Mouse (Mus musculus): Measurements from ENCODE around the gene Klhdc8b.

Klhdc8b gene

DNA sequence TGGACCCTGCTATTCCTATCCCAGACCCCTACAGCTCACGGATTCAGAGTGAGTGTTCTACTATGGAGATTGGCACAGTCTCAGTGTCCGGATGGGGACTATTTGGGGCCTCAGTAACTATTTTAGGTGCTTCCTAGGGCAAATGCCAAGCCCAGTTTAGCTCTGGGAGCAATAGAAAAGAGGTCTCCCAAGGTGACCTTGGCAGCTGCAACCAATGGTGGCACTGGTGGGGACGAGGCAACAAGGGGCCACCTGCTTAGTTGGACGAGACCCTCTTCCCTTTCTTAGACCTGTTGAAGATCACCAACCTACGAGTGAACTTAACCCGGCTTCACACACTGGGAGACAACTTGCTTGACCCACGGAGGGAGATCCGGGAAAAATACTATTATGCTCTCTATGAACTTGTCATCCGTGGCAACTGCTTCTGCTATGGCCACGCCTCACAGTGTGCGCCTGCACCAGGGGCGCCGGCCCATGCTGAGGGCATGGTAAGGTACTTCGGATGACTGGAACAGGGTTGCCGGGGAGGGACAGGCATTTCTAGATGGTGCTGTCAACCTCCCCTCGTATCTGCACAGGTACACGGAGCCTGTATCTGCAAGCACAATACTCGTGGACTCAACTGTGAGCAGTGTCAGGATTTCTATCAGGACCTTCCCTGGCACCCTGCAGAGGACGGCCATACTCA is 20.3 kb upstream of the Klhdc8b start:
- 91% methylated on average over 19 of the region's 19 CpGs for WGBS

GRCm38 (mm10) chr9:108480813-108481519 is 19.6 kb upstream of the Klhdc8b start:
- 92% methylated on average over 28 of the region's 28 CpGs for WGBS

DNA sequence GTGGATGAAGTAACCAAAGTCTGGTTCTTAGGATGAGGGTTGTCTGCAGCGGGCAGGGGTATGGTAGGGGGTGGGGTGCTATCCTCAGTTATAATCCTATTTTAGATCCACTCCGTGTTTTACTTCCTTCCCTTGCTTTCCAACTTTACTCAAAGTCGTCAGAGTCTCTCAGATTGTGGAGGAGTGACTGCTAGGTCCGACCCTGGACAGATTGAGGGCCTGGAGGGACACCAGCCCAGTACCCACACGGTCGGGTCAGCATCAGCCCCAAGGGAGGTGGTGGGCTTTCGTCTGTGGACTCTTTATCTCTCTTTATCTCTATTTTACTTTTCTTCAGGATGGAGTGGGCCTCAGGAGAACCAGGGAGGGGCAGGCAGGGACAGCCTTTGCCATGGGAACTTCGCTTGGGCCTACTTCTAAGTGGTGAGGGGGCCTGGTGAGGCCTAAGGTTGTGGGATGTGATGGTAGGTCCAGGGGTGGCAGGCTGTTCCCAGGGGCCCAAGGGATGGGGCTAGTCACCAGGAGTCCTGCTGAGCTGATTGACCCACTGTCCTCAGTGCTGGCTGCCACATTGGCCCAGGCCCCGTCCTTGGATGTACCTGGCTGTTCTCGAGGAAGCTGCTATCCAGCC is 18.5 kb upstream of the Klhdc8b start, which contains the start of gene Lamb2:
TSS of gene Lamb2 (plus strand) at position 16 of the 631 bp plus-strand sequence.
- 24% methylated on average over 10 of the region's 10 CpGs for WGBS

DNA sequence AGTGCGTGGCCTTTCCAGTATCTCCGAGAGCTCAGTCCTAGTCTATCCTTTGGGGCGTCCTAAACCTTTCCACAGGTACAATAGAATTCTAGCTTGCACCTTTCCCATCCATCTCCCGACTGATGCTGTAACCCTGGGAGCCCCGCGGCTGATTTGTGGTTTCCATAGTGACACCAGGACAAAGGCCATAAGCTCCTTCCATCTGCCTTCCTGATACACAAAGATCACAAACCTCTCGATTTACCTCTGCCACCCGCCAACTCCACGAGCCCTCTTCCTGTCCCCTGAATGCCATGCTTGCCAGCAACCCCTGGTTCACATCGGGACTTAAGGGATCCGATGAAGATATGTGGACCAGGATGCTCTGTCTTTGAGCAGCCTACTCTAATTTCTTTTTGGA is 17.9 kb upstream of the Klhdc8b start:
- 31% methylated on average over 11 of the region's 11 CpGs for WGBS

DNA sequence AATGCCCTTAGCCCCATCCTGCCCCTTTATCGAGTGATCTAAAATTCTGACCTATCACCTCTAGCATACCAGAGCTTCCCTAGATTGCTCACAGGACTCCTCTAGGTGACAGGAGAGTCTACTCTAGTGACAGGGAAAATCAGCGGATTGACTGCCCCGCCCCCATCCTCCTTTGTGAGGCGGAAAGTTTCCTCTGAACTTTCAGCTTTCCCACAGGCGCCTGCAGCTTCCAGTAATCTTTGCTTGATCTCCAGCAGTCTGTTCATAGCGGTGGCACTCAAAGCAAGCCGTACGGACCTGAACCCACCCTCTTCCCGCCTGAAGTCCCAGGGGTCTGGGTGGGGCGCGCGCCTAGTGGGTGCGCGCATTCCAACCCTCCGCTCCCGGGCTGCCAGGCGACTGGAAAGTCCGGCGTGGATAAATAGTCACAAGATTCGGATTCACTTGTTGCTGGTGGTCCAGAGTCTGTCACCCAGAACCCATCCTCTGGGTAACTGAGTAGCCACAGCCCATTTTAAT is 17.3 kb upstream of the Klhdc8b start:
- 3% methylated on average over 20 of the region's 20 CpGs for WGBS

GRCm38 (mm10) chr9:108474528-108474927 is 13.1 kb upstream of the Klhdc8b start:
- WGBS: 54% methylated on average over 1 of the region's 1 CpGs

GRCm38 (mm10) chr9:108469845-108470244 is 8.5 kb upstream of the Klhdc8b start:
- WGBS: 89% methylated on average over 4 of the region's 4 CpGs

DNA sequence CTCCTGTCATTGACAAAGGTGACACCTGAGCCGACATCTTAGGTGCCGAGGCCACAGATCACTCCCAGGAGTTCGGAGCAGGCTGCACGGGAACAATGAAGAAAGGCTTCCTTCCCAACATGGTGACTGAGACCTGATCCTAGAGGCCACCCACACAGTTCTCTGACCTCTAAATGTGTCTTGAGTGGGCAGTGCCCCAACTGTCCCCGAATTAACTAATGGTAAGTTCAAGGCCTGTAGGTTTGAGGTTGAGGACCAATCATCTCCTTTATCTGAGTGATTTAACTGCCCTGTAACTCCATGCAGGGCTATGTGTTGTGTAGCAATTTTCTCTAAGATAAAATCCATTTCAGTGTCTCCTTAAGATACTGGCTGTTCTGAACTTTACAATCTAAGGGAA is 8.0 kb upstream of the Klhdc8b start:
- WGBS: 85% methylated on average over 5 of the region's 5 CpGs

DNA sequence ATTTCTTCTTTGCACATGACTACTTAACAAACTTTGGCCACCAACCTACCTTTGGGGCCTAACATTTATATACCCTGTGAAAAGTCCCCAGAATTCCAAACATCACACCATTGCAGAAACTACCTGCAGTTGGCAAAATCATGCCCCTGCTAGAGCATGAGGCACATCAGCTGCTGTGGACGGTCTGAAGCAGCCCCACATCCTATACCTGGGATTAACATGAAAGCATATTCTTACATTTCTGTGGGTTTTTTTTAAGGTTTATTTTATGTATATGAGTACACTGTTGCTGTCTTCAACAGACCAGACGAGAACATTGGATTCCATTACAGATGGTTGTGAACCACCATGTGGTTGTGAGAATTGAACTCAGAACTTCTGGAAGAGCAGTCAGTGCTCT is 4.8 kb upstream of the Klhdc8b start:
- WGBS: 95% methylated on average over 2 of the region's 2 CpGs

- 96% methylated on average over 9 of the region's 9 CpGs for WGBS
Measured at GRCm38 (mm10) chr9:108463713-108464112, 2.3 kb upstream of the Klhdc8b start.

DNA sequence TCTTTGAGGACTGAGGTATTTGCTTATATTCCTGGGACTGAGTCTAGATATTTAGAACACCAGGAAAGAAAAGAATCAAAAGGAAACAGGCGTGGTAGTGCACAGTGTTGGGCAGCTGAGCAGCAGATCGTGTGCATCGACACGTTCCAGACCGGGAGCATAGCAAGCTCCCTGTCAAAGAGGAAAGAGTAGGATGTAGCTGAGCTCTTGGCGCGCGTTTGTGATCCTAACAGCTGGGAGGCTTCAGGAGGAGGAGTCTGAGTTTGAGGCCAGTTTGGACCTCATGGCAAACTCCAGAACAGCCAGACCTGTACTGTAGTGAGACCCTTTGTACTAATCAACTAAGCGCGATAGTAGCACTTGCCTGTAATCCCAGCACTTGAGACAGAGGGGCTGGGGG is 811 bp upstream of the Klhdc8b start:
- 69% methylated on average over 10 of the region's 10 CpGs for WGBS

DNA sequence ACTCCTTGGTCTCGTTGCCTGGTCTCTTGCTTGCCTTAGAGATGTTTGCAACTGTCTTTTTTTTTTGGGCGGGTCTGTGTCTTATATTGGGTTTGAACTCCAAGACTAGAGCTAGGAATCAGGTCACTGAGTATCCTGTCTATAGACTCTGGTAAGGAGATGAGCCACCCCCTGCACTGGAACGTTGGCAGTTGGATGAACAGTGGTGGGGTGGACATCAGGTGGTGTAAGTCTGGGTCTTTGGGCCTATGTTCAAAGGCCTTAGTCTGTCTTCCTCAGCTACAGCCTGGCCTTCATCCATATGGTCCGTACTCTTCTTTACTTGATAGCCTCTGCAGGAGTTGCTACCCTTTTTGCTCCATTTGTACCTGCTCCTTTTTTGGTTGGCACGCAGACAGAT is 294 bp upstream of the Klhdc8b start:
- 82% methylated on average over 5 of the region's 5 CpGs for WGBS

DNA sequence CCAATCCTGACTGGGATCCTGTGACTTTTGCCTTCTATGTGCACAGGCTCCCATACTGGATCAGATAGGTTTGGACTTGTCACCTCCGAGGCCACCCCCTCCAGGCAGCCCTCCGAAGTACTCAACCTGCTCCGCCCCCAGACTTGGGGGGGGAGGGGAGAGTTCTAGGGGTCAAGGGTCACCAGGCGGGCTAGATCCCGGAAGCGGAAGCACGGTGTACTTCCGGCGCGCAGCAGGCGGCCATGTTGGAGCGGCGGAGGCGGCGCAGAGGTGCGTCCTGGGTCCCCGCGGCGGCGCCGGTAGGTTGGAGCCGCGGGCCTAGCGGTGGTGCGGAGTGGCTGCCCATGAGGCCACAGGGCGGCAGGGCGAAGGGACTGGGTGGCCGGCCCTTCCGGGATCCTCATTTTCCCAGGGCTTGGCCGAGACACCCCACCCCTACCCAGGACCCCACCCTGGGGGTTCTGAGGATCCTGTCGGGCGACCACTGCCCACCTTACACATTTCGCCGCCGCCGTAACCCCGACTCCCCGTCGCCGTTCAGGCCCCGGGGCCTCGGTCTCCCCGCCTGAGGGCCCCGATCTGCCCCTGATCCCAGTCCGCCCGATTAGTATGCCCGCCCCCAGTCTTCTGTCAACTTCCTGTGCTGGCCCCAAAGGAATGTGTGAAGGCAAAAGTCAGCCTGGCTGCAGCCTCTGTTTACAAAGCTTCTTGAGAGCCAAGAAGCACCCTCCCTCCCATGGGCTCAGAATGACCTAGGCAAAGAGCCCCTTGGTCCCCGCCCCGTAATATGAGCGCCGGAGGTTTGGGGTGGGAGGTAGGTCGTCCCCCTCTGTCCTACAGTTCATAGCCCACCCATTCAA is 832 bp downstream of the Klhdc8b start, which contains the start of gene Ccdc71:
TSS of gene Ccdc71 (plus strand) at position 209 of the 860 bp plus-strand sequence.
- under 1% methylated on average over 52 of the region's 52 CpGs for WGBS

DNA sequence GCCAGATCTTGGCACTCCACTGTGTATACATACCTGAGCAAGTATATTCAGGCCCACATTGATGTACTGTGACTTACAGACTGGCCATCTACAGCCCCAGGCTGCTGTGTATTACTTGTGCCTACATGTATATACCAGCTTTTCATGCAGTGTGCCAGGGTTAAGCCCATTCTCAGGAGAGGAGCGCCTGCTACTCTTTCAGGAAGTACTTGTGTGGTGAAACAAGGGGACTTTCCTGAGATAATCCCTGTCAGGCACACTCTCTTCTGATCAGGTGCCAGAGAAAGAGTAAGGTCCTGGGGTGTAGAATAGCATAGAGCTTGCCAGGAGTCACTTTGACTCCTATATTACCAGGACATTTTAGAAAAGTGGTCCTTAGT is 1.5 kb downstream of the Klhdc8b start:
- 80% methylated on average over 1 of the region's 1 CpGs for WGBS

- WGBS: 90% methylated on average over 10 of the region's 10 CpGs
Measured at GRCm38 (mm10) chr9:108456953-108457352, 4.4 kb downstream of the Klhdc8b start.

DNA sequence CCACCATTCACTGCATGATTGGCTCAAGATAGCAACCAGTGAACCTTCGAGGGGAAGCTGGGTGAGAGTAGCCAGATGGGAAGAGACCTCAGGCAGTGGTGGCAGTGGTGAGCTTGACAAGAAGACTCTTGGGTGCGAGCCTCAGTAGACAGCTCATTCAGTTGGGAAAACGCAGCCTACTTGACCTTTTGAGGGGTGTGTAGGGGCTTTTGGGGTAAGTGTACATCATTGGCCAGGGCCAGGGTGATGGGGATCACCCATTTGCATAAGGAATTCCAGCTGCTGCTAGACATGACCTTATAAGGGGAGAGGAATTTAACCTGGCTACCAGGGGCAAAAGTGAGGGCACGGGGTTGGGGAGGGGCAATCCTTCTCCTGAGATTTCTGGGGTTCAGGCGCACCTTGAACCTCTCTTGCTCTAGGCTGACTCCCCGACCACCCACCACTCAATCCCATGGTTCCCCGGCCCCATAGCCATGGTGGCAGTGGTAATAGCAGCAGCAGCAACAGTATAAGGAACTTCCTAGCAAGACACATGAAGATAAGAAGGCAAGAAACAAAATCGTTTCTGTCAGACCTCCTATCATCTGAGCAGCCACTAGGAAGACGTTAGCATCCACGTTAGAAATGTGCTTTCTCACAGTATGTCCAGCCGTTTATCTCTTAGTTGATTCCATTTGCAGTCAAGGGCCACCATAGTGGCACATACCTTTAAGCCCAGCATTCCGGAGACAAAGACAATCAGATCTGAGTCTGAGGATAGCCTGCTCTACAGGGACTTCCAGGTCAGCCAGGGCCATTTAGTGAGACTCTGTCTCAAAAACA is 5.4 kb downstream of the Klhdc8b start:
- WGBS: 82% methylated on average over 12 of the region's 12 CpGs

GRCm38 (mm10) chr9:108454429-108454828 is 7.0 kb downstream of the Klhdc8b start:
- 81% methylated on average over 6 of the region's 6 CpGs for WGBS

GRCm38 (mm10) chr9:108453458-108453857 is 7.9 kb downstream of the Klhdc8b start:
- WGBS: 29% methylated on average over 4 of the region's 4 CpGs

GRCm38 (mm10) chr9:108452911-108453310 is 8.5 kb downstream of the Klhdc8b start:
- 25% methylated on average over 6 of the region's 6 CpGs for WGBS

DNA sequence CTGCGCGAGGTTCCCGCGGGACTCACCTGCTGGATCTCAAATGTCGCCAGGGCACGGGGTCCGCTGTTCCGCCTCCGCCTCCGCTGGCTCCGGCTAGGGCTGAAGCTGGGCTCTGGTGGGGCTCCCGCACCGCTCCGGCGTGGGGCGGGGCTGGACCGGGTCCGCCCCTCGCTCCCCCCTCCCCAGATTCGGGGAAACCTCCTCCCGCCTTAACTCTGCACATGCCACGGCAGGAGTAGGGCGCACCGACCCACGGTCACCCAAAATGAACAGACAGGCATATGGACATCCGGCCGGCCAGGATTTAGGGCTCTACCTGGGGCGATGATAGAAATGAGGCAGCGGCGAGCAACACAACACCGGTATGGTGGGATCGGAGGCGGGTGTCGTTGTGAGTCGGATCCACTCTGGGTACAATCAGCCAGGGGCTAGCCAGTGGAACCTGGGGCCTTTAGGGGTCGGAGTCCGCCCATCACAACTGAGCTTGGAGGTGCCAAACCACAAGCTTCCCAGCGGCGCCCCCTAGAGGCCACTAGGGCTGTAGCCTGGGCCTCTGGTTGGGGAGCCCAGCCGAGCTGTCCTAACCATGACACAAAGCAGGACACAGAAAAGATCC is 9.0 kb downstream of the Klhdc8b start:
- under 1% methylated on average over 40 of the region's 40 CpGs for WGBS
